Mouse (Mus musculus) CD4-positive, CD25-positive, alpha-beta regulatory T cell (primary cell): ENCODE results near the gene Sfxn3. TPM values are rescaled to one million over a fixed set of nuclear protein-coding genes. Genes with fewer than 3 reads are reported as not detected.

Source experiments
- polyA plus RNA-seq: library from polyadenylated mRNA; unstranded; fragments of 100-300 nt; shearing (Covaris generic); gene quantifications from one replicate; pipeline ENCODE4 v1.2.1, GENCODE M21; 2017

The Sfxn3 gene
- 79.9 TPM for polyA plus RNA-seq

GRCm38 (mm10) chr19:45047417-45047934 lies at the start of gene Sfxn3:
TSS of gene Sfxn3 (plus strand) at chr19:45047503.

GRCm38 (mm10) chr19:45005444-45005843 lies 41.9 kb upstream of the Sfxn3 start, which contains the start of gene Twnk:
TSS of gene Twnk (plus strand) at chr19:45005663.

DNA sequence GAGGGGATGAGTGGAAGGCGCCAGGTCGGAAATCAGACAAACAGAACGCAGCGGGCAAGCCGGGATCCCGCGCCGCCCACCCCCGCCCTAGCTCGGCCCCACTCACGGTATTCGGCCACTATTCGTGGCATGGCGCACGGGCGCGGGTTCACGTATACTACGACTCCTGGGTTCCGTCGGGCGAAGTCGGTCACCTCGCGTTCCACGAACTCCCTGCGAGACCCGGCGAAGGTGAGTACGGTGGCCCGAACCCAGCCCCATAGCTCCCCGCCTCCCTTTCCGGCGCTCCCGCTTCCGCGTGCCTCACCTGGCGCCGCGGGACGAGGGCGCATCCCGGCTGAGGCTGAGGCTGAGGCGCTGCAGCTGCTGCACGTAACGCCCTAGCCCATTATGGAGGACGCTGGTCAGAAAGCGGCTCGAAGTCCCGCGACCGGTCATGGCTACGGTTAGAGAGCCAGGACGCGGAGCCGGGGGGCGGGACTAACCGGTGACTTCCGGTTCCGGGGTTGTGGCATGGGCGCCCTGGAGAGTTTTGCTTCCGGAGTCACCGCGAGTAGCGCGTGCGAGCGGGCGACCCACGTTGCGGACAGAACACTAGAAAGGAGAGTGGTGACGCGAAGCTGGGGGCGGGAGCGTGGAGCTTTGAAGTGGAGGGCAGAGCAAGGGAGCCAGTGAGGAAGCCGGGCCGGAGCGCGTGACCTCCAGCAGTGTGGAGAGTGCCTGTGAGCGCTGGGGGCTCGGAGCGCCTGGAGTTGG lies 41.2 kb upstream of the Sfxn3 start, which contains the start of gene Mrpl43:
Mrpl43 (minus strand) TSS at position 486 of the 756 bp plus-strand sequence.

DNA sequence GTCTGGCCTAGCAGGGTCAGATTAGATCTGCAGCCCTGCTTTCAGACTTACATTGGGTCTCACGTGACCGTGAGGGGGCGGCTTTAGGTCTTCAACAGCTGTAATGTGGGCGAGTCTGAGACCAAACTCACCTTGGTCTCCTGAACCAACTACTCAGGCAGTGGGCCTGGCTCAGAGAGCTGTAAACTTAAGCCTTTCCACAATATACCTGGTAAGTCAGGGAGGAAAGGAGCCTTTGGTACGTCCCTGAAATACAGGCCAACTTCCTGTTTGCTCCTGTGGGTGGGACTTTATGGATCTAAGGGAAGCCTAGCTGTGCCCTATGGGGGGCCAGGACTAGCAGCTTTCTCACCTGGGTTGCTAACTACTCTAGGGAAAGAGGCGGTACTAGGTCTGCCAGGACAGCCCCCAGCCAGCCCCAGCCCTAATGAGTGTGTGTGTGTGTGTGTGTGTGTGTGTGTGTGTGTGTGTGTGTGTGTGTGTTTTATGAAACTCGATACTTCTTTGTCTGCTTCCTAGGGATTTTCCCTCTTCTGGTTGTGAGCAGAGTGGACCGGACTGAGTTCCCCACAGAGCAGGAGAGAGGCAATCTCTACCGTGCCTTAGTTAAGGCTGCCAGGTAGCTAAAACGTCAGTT lies 32.9 kb upstream of the Sfxn3 start, which contains the start of gene Lzts2:
Lzts2 (plus strand) TSS at position 80 of the 637 bp plus-strand sequence.

GRCm38 (mm10) chr19:45045651-45046050 lies 1.7 kb upstream of the Sfxn3 start, which contains the start of gene Pdzd7:
TSS of gene Pdzd7 (minus strand) at chr19:45045717.

GRCm38 (mm10) chr19:45074580-45075322 lies 27.4 kb downstream of the Sfxn3 start, which contains the start of gene Kazald1:
TSS of gene Kazald1 (plus strand) at chr19:45075241.

Other genes starting within 250 kb of the Sfxn3 start
- 40.5 TPM for gene Slf2, start 116.4 kb upstream of the Sfxn3 start, polyA plus RNA-seq
- gene Sema4g, start 58.4 kb upstream of the Sfxn3 start, polyA plus RNA-seq = 0.14 TPM
- gene Twnk, start 41.8 kb upstream of the Sfxn3 start, polyA plus RNA-seq = 16.1 TPM
- 60.7 TPM for gene Mrpl43, start 41.1 kb upstream of the Sfxn3 start, polyA plus RNA-seq
- gene Lzts2, start 33.1 kb upstream of the Sfxn3 start, polyA plus RNA-seq = 8.6 TPM
- gene Pdzd7, start 1.8 kb upstream of the Sfxn3 start, polyA plus RNA-seq = 0.28 TPM
- gene Kazald1, start 27.7 kb downstream of the Sfxn3 start, polyA plus RNA-seq = 0.25 TPM
- gene Tlx1, start 103.2 kb downstream of the Sfxn3 start, polyA plus RNA-seq = not detected
- not detected for gene Lbx1, start 188.3 kb downstream of the Sfxn3 start, polyA plus RNA-seq